In genomic region chr7:31155296-31156033, GRCm38 (mm10) we compare ENCODE assay signal across 8 mouse cellular contexts. TPM values are rescaled to one million over a fixed set of nuclear protein-coding genes. Genes with fewer than 3 reads are reported as not detected.
DNase-seq lines count a peak whose midpoint lies in the region; ATAC-seq lines count a peak whose summit lies in the region.

Gene Gramd1a (minus strand): TSS chr7:31155896.

- no peaks in the 10 kb centered on the region for H3K27me3 ChIP-seq in forebrain, embryonic 13.5 days
- no peaks in the 10 kb centered on the region for H3K27me3 ChIP-seq in midbrain, embryonic 13.5 days

- H3K36me3 ChIP-seq in forebrain, embryonic 13.5 days (ENCODE audit: poor library complexity, severe bottlenecking) = no peaks in the 10 kb centered on the region
- H3K36me3 ChIP-seq in midbrain, embryonic 13.5 days = no peaks in the 10 kb centered on the region

- H3K27ac ChIP-seq in forebrain, embryonic 13.5 days = no peak within 1 kb of the TSS
- H3K27ac ChIP-seq in midbrain, embryonic 13.5 days = no peak within 1 kb of the TSS

- 79% methylated on average over 5 of the region's 5 CpGs for WGBS in forebrain, embryonic 13.5 days
- WGBS in midbrain, embryonic 13.5 days = 64% methylated on average over 5 of the region's 5 CpGs

- no peak within 1 kb of the TSS for H3K4me3 ChIP-seq in forebrain, embryonic 13.5 days
- H3K4me3 ChIP-seq in midbrain, embryonic 13.5 days (replicated peaks) = no peak within 1 kb of the TSS

- H3K4me2 ChIP-seq in forebrain, embryonic 13.5 days = no peak within 1 kb of the TSS
- H3K4me2 ChIP-seq in midbrain, embryonic 13.5 days (replicated peaks) = no peak within 1 kb of the TSS

- DNase-seq in CD4-positive helper T cell, adult 2 months (ENCODE audit: low read depth, low spot score) = peak; percentile 43
- DNase-seq in R1 (ENCODE audit: low read depth, low spot score) = peak; percentile 90
- DNase-seq in heart, postnatal 36 days = peak in 1 of 2 experiments; percentile 45
- no peak for DNase-seq in layer of hippocampus, postnatal 14 days (ENCODE audit: low spot score in 2 of 2)
- no peak for DNase-seq in spleen, postnatal 4 days (ENCODE audit: low spot score in 2 of 2)
- DNase-seq in right cerebral cortex, postnatal 4 days = no peak

- ATAC-seq in forebrain, embryonic 13.5 days = no peak
- ATAC-seq in midbrain, embryonic 13.5 days = no peak

- no peaks in the 10 kb centered on the region for H3K9me3 ChIP-seq in forebrain, embryonic 13.5 days (replicated peaks)
- no peaks in the 10 kb centered on the region for H3K9me3 ChIP-seq in midbrain, embryonic 13.5 days

- H3K4me1 ChIP-seq in forebrain, embryonic 13.5 days = peaks cover 9% of the 10 kb centered on the region
- peaks cover 10% of the 10 kb centered on the region for H3K4me1 ChIP-seq in midbrain, embryonic 13.5 days (replicated peaks)

- intact Hi-C loops in heart, postnatal 36 days (cut with DNase I) = no loop called here

- H3K9ac ChIP-seq in forebrain, embryonic 13.5 days = no peak within 1 kb of the TSS
- H3K9ac ChIP-seq in midbrain, embryonic 13.5 days (replicated peaks) = no peak within 1 kb of the TSS

RNA-seq across cellular contexts. Expression of gene Gramd1a, which starts in this region (rescaled TPM):
- 171 and 189 TPM in 2 replicates for polyA plus RNA-seq in forebrain, embryonic 13.5 days (2015; fragmentation: Nextera tagmentation; extraction: Ambion mirVana)
- 10 to 100 TPM; 33.6 to 37.9 TPM for total RNA-seq in heart, postnatal 36 days (2021)
- 100 to 1,000 TPM; 123 to 134 TPM for total RNA-seq in layer of hippocampus, postnatal 14 days (2021)
- polyA plus RNA-seq in midbrain, embryonic 13.5 days (2015; fragmentation: Nextera tagmentation; extraction: Ambion mirVana) = 213 and 241 TPM in 2 replicates

Comparison
In these comparisons a context has a peak if more than half of its experiments do, and no peak if none do; other contexts are left out.
1. DNase-seq: peak in CD4-positive helper T cell, adult 2 months (single experiment) and R1 (single experiment); none in layer of hippocampus, postnatal 14 days (0 of 2), spleen, postnatal 4 days (0 of 2) and right cerebral cortex, postnatal 4 days (single experiment).